Mouse (Mus musculus) hindbrain, embryonic 13.5 days (tissue): ENCODE measurements around the gene Jazf1. TPM values are rescaled to one million over a fixed set of nuclear protein-coding genes. Genes with fewer than 3 reads are reported as not detected.

Experiments used
- ATAC-seq: fragments of 200-750 bp; cut with Nextera tagmentation; 2 replicates; pipeline ENCODE4 v1.8.0; 2017; ENCODE audit warnings: moderate TSS enrichment; ENCODE audit not compliant: low FRiP score
- H3K27ac ChIP-seq: fragments of 300-500 bp; sonication (generic); 2 replicates; pipeline ENCODE4 v1.5.1; 2015; ENCODE audit warnings: inconsistent platforms, mild to moderate bottlenecking, moderate library complexity
- H3K27me3 ChIP-seq: fragments of 300-500 bp; sonication (generic); 2 replicates; pipeline ENCODE4 v1.6.1; 2015; ENCODE audit warnings: mild to moderate bottlenecking, inconsistent platforms
- H3K36me3 ChIP-seq: fragments of 300-500 bp; sonication (generic); 2 replicates; pipeline ENCODE4 v1.6.1; 2015; ENCODE audit warnings: mild to moderate bottlenecking, inconsistent platforms
- H3K4me1 ChIP-seq: fragments of 300-500 bp; sonication (generic); replicated peaks from 2 replicates; pipeline ENCODE4 v1.6.1; 2015; ENCODE audit warnings: inconsistent platforms
- H3K4me2 ChIP-seq: fragments of 300-500 bp; sonication (generic); 2 replicates; pipeline ENCODE4 v1.6.1; 2015; ENCODE audit warnings: inconsistent platforms, mild to moderate bottlenecking, moderate library complexity
- H3K4me3 ChIP-seq: fragments of 300-500 bp; sonication (generic); 2 replicates; pipeline ENCODE4 v1.5.1; 2015; ENCODE audit warnings: mild to moderate bottlenecking, inconsistent platforms
- H3K9ac ChIP-seq: fragments of 300-500 bp; sonication (generic); 2 replicates; pipeline ENCODE4 v1.6.1; 2015; ENCODE audit warnings: mild to moderate bottlenecking, inconsistent platforms
- H3K9me3 ChIP-seq: fragments of 300-500 bp; sonication (generic); 2 replicates; pipeline ENCODE4 v1.6.1; 2016; ENCODE audit warnings: inconsistent platforms
- WGBS: fragments of 180-500 bp; shearing (Covaris S2); methylation state at CpG from one replicate; pipeline ENCODE4 v1.1.7; 2015; 5-methylcytosine and 5-hydroxymethylcytosine counted together
- polyA plus RNA-seq: library from polyadenylated mRNA; unstranded; fragments of >200 nt; fragmentation: Nextera tagmentation; extraction: Ambion mirVana; gene quantifications from 2 replicates; pipeline ENCODE4 v1.2.1, GENCODE M21; 2015

Gene Jazf1
- polyA plus RNA-seq, 1 experiment from 2014 or later: 29.2 TPM

GRCm38 (mm10) chr6:52795029-52795841 lies 273.2 kb downstream of the Jazf1 start:
- no peak for ATAC-seq
- Histone ChIP-seq H3K9me3 (no peaks in the 10 kb centered on the region), H3K27ac (0 out of 2 replicates have a peak overlapping the region, but pooled peaks have one; percentile 23), H3K4me1 (peaks cover 40% of the 10 kb centered on the region), H3K9ac (no peak overlapping the region), H3K27me3 (no peaks in the 10 kb centered on the region), H3K36me3 (no peaks in the 10 kb centered on the region), H3K4me2 (no peak overlapping the region), H3K4me3 (no peak overlapping the region)
- 72% methylated on average over 16 of the region's 16 CpGs for WGBS

- no peak for ATAC-seq
- Histone ChIP-seq H3K27ac (no peak overlapping the region), H3K4me3 (no peak overlapping the region), H3K36me3 (no peaks in the 10 kb centered on the region), H3K27me3 (no peaks in the 10 kb centered on the region), H3K9ac (no peak overlapping the region), H3K9me3 (no peaks in the 10 kb centered on the region), H3K4me2 (no peak overlapping the region), H3K4me1 (peaks cover 41% of the 10 kb centered on the region)
- 87% methylated on average over 3 of the region's 3 CpGs for WGBS
These were observed 276.0 kb downstream of the Jazf1 start for GRCm38 (mm10) chr6:52792455-52792854.

DNA sequence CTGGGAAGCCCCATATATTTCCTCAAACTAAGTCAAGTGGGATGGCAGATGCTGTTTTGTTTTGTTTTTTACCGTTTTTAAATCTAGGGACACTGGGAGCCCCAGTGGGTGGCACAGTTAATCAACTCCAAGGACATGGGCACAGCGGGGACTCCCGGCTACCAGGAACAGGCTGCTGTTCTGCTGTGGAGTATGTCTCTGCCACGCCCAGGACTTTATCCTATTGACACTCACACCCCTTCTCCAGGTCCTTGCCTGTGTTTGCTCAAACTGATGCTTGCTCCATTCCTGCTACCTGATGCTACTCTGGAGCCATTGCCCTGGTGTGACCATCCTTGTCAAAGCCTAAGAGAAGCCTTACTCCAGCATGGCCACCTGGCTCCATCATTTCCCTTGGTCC lies 277.6 kb downstream of the Jazf1 start:
- H3K4me3 ChIP-seq: no peak overlapping the region
- H3K4me2 ChIP-seq: no peak overlapping the region
- no peak for ATAC-seq
- peaks cover 25% of the 10 kb centered on the region for H3K4me1 ChIP-seq
- H3K9ac ChIP-seq: no peak overlapping the region
- H3K36me3 ChIP-seq: no peaks in the 10 kb centered on the region
- H3K27me3 ChIP-seq: no peaks in the 10 kb centered on the region
- H3K27ac ChIP-seq: no peak overlapping the region
- WGBS: 82% methylated on average over 4 of the region's 4 CpGs
- H3K9me3 ChIP-seq: no peaks in the 10 kb centered on the region

GRCm38 (mm10) chr6:52790316-52790715 lies 278.1 kb downstream of the Jazf1 start:
- Histone ChIP-seq H3K4me3 (no peak overlapping the region), H3K36me3 (no peaks in the 10 kb centered on the region; the same call in 1 of the 2 replicates), H3K9ac (no peak overlapping the region), H3K27ac (no peak overlapping the region), H3K9me3 (no peaks in the 10 kb centered on the region), H3K27me3 (no peaks in the 10 kb centered on the region), H3K4me2 (no peak overlapping the region), H3K4me1 (peaks cover 21% of the 10 kb centered on the region)
- ATAC-seq: no peak
- WGBS: 80% methylated on average over 10 of the region's 10 CpGs

- Histone ChIP-seq H3K9me3 (no peaks in the 10 kb centered on the region), H3K36me3 (peaks cover 4% of the 10 kb centered on the region; the same call in 1 of the 2 replicates), H3K27ac (no peak overlapping the region), H3K4me3 (no peak overlapping the region), H3K4me1 (0 out of 2 replicates have a peak, but pooled peaks cover 8% of the 10 kb centered on the region), H3K27me3 (no peaks in the 10 kb centered on the region), H3K4me2 (no peak overlapping the region), H3K9ac (no peak overlapping the region)
- WGBS: 89% methylated on average over 5 of the region's 5 CpGs
- ATAC-seq: no peak
These were observed 288.9 kb downstream of the Jazf1 start for GRCm38 (mm10) chr6:52779546-52779945.

GRCm38 (mm10) chr6:52778523-52778922 lies 289.9 kb downstream of the Jazf1 start:
- Histone ChIP-seq H3K4me1 (0 out of 2 replicates have a peak, but pooled peaks cover 8% of the 10 kb centered on the region), H3K27ac (no peak overlapping the region), H3K4me2 (no peak overlapping the region), H3K36me3 (peaks cover 4% of the 10 kb centered on the region; the same call in 1 of the 2 replicates), H3K27me3 (no peaks in the 10 kb centered on the region), H3K9ac (no peak overlapping the region), H3K4me3 (no peak overlapping the region), H3K9me3 (no peaks in the 10 kb centered on the region)
- ATAC-seq: no peak
- WGBS: 85% methylated on average over 5 of the region's 5 CpGs

DNA sequence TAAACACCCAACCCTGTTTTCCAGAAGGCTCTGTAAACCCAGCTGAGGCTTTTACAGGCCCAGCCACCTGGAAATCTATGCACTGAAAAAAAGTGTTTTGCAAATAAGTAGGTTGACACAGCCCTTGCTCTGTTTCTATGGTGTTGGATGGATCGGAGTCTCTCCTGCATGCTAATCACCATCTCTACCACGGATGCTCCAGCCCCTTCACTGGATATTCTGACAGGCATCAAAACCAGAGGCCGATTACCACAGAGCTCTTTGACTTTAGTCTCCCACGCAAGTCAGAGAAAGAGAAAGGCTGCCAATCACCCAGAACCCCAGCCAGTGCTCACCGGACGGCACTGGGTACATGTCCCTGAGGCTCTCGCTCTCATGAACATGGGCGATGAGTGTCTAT lies 291.4 kb downstream of the Jazf1 start:
- Histone ChIP-seq H3K27ac (peak overlapping the region; percentile 48; the same call in 1 of the 2 replicates), H3K9ac (no peak overlapping the region), H3K4me2 (no peak overlapping the region), H3K4me1 (0 out of 2 replicates have a peak, but pooled peaks cover 8% of the 10 kb centered on the region), H3K9me3 (no peaks in the 10 kb centered on the region), H3K27me3 (no peaks in the 10 kb centered on the region), H3K4me3 (no peak overlapping the region), H3K36me3 (peaks cover 5% of the 10 kb centered on the region; the same call in 1 of the 2 replicates)
- 78% methylated on average over 8 of the region's 8 CpGs for WGBS
- ATAC-seq: no peak

DNA sequence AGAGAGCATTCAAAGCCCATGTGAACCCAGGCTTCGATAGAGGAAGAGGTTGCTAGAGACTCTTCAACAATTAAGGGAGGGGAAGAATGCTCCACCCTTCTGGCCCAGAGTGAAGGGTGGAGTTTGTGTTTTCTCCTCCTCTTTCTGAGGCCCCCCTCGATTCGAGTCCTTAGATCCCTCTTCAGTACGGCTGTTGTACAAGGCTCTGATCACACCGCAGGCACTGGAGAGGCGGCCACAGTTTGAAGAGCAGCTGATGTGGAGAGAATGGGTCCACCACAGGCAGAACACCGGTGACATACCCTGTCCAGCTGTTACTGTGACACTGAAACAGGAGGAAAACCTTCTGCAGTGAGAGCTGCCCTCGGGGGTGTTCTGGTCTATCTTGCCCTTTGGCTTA lies 292.5 kb downstream of the Jazf1 start:
- Histone ChIP-seq H3K9me3 (no peaks in the 10 kb centered on the region), H3K9ac (no peak overlapping the region), H3K4me3 (no peak overlapping the region), H3K36me3 (peaks cover 9% of the 10 kb centered on the region; the same call in 1 of the 2 replicates), H3K27me3 (no peaks in the 10 kb centered on the region), H3K4me2 (no peak overlapping the region), H3K27ac (no peak overlapping the region), H3K4me1 (0 out of 2 replicates have a peak, but pooled peaks cover 8% of the 10 kb centered on the region)
- ATAC-seq: no peak
- 87% methylated on average over 8 of the region's 8 CpGs for WGBS

- no peak for ATAC-seq
- Histone ChIP-seq H3K4me3 (no peak overlapping the region), H3K9me3 (no peaks in the 10 kb centered on the region), H3K27ac (no peak overlapping the region), H3K4me1 (0 out of 2 replicates have a peak, but pooled peaks cover 8% of the 10 kb centered on the region), H3K27me3 (no peaks in the 10 kb centered on the region), H3K36me3 (peaks cover 10% of the 10 kb centered on the region; the same call in 1 of the 2 replicates), H3K9ac (no peak overlapping the region), H3K4me2 (no peak overlapping the region)
- WGBS: 80% methylated on average over 3 of the region's 3 CpGs
These were observed 293.1 kb downstream of the Jazf1 start for GRCm38 (mm10) chr6:52775350-52775749.

GRCm38 (mm10) chr6:52773132-52773531 lies 295.3 kb downstream of the Jazf1 start:
- ATAC-seq: no peak
- Histone ChIP-seq H3K4me2 (no peak overlapping the region), H3K4me1 (0 out of 2 replicates have a peak, but pooled peaks cover 8% of the 10 kb centered on the region), H3K36me3 (peaks cover 26% of the 10 kb centered on the region), H3K27me3 (no peaks in the 10 kb centered on the region), H3K9ac (no peak overlapping the region), H3K4me3 (no peak overlapping the region), H3K9me3 (no peaks in the 10 kb centered on the region), H3K27ac (no peak overlapping the region)
- WGBS: 88% methylated on average over 5 of the region's 5 CpGs

DNA sequence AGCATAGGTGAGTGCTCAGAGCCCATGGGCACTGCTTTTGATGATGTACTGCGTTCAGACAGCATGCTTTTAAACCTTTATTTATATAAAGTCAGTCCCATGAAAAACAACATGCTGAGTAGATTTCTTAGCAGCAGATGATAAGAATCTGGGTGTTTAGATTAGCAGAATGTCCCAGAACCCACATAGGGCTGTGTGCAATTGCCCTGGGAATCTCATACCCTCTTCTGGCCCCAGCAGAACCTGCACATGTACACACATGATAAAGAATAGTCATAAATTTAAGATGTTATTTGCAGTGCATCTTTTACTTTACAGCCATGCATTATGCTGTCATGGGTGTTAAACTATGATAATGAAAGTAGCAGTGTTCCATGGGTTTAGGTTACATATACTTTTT lies 297.6 kb downstream of the Jazf1 start:
- 97% methylated on average over 1 of the region's 1 CpGs for WGBS

GRCm38 (mm10) chr6:52765206-52765605 lies 303.2 kb downstream of the Jazf1 start:
- Histone ChIP-seq H3K4me3 (no peak overlapping the region), H3K36me3 (peaks cover 51% of the 10 kb centered on the region), H3K9ac (no peak overlapping the region), H3K4me1 (no peaks in the 10 kb centered on the region), H3K27me3 (no peaks in the 10 kb centered on the region), H3K27ac (no peak overlapping the region), H3K9me3 (no peaks in the 10 kb centered on the region), H3K4me2 (no peak overlapping the region)
- no peak for ATAC-seq
- 70% methylated on average over 7 of the region's 7 CpGs for WGBS

More for the DNA sequence above, 297.6 kb downstream of the Jazf1 start:
- ATAC-seq: no peak
- H3K36me3 ChIP-seq: peaks cover 40% of the 10 kb centered on the region
- H3K27me3 ChIP-seq: no peaks in the 10 kb centered on the region
- H3K27ac ChIP-seq: no peak overlapping the region
- H3K4me1 ChIP-seq: no peaks in the 10 kb centered on the region
- H3K9ac ChIP-seq: no peak overlapping the region
- H3K4me2 ChIP-seq: no peak overlapping the region
- H3K9me3 ChIP-seq: no peaks in the 10 kb centered on the region
- H3K4me3 ChIP-seq: no peak overlapping the region

DNA sequence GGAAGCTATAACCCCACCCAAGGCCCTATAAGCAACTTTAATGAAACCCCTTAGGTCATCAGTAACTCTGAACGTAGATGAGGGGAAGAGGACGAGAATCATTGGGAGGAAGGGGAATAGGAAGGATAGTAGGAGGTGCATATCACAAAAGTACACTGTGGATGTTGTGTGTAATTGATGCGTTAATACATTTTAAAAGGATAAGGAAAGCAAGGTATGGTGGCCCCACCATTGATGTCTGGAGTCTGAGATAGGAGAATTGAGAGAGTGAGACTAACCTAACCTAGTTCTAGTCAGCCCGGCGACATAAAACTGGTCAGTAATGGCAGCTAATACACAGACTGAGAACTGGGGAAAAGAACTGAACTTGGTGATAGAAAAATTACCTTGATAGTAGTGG lies 315.6 kb downstream of the Jazf1 start:
- peaks cover 42% of the 10 kb centered on the region for H3K36me3 ChIP-seq
- H3K4me1 ChIP-seq: no peaks in the 10 kb centered on the region
- no peak for ATAC-seq
- no peak overlapping the region for H3K27ac ChIP-seq
- no peaks in the 10 kb centered on the region for H3K9me3 ChIP-seq
- 94% methylated on average over 5 of the region's 5 CpGs for WGBS
- H3K27me3 ChIP-seq: no peaks in the 10 kb centered on the region
- H3K4me2 ChIP-seq: no peak overlapping the region
- H3K4me3 ChIP-seq: no peak overlapping the region
- H3K9ac ChIP-seq: no peak overlapping the region
